Mouse (Mus musculus): ENCODE measurements at regions not wholly inside any gene's neighbourhood (a gene's known extent, or its start where the extent isn't known, plus 50 kb on each side); places are given as distances from the start of the nearest gene placed in this dataset.

- TF ChIP-seq CTCF (IDR thresholded peaks at IDR 0.05; ENCODE audit: low read depth) (no peak), EP300 (IDR thresholded peaks at IDR 0.05; ENCODE audit: low read depth) (no peak)
Measured at GRCm38 (mm10) chr6:31644504-31644903, 80.7 kb upstream of the Podxl start.
